ENCODE assay signal across 8 mouse cellular contexts in genomic region chr1:161033856-161034434, GRCm38 (mm10). TPM values are rescaled to one million over a fixed set of nuclear protein-coding genes. Genes with fewer than 3 reads are reported as not detected.
DNase-seq lines count a peak whose midpoint lies in the region; ATAC-seq and TF ChIP-seq lines count a peak whose summit lies in the region.

No protein-coding gene starts in this region.

- no peak for DNase-seq in lung, adult 2 months
- no peak for DNase-seq in lung, postnatal 14 days
- no peak for DNase-seq in layer of hippocampus, adult 9-11 months
- no peak for DNase-seq in layer of hippocampus, postnatal 36 days
- DNase-seq in right cerebral cortex, postnatal 36 days (ENCODE audit: low spot score in 2 of 2): no peak

- H3K4me3 ChIP-seq in lung, adult 2 months (replicated peaks; ENCODE audit: extremely low read depth, low read depth, low read length): peak overlapping the region; percentile 96
- H3K4me3 ChIP-seq in embryonic facial prominence, embryonic 12.5 days: peak overlapping the region; percentile 84
- peak overlapping the region; percentile 74 for H3K4me3 ChIP-seq in limb, embryonic 12.5 days (replicated peaks)
- H3K4me3 ChIP-seq in olfactory bulb, adult 2 months (ENCODE audit: insufficient read depth, low read depth, low read length): peak overlapping the region; percentile 79

- H3K27me3 ChIP-seq in embryonic facial prominence, embryonic 12.5 days: no peaks in the 10 kb centered on the region
- no peaks in the 10 kb centered on the region for H3K27me3 ChIP-seq in limb, embryonic 12.5 days

- 1% methylated on average over 21 of the region's 21 CpGs for WGBS in lung, adult 2 months
- 1% methylated on average over 21 of the region's 21 CpGs for WGBS in embryonic facial prominence, embryonic 12.5 days
- under 1% methylated on average over 21 of the region's 21 CpGs for WGBS in limb, embryonic 12.5 days
- 1% methylated on average over 21 of the region's 21 CpGs for WGBS in olfactory bulb, adult 2 months

- no peak for TF ChIP-seq POLR2A in lung, adult 2 months (IDR thresholded peaks at IDR 0.05; ENCODE audit: borderline replicate concordance, extremely low read depth, low read depth, low read length)
- no peak for TF ChIP-seq POLR2A in olfactory bulb, adult 2 months (IDR thresholded peaks at IDR 0.05; ENCODE audit: insufficient read depth, low read depth, low read length)

- no peaks in the 10 kb centered on the region for H3K9me3 ChIP-seq in embryonic facial prominence, embryonic 12.5 days
- H3K9me3 ChIP-seq in limb, embryonic 12.5 days: no peaks in the 10 kb centered on the region

- H3K9ac ChIP-seq in embryonic facial prominence, embryonic 12.5 days: peak overlapping the region; percentile 75
- peak overlapping the region; percentile 79 for H3K9ac ChIP-seq in limb, embryonic 12.5 days (replicated peaks)

- peaks cover 61% of the 10 kb centered on the region for H3K36me3 ChIP-seq in embryonic facial prominence, embryonic 12.5 days
- peaks cover 66% of the 10 kb centered on the region for H3K36me3 ChIP-seq in limb, embryonic 12.5 days

- H3K4me2 ChIP-seq in embryonic facial prominence, embryonic 12.5 days (replicated peaks): peak overlapping the region; percentile 53
- peak overlapping the region; percentile 61 for H3K4me2 ChIP-seq in limb, embryonic 12.5 days

- no peak for TF ChIP-seq CTCF in lung, adult 2 months (IDR thresholded peaks at IDR 0.05; ENCODE audit: insufficient read depth, low read length)
- no peak for TF ChIP-seq CTCF in olfactory bulb, adult 2 months (IDR thresholded peaks at IDR 0.05; ENCODE audit: insufficient read depth, low read depth, low read length)

- H3K4me1 ChIP-seq in lung, adult 2 months (ENCODE audit: control insufficient read depth, insufficient read depth, low read length): peaks cover 13% of the 10 kb centered on the region
- peaks cover 13% of the 10 kb centered on the region for H3K4me1 ChIP-seq in embryonic facial prominence, embryonic 12.5 days
- H3K4me1 ChIP-seq in limb, embryonic 12.5 days (replicated peaks): peaks cover 18% of the 10 kb centered on the region
- no peaks in the 10 kb centered on the region for H3K4me1 ChIP-seq in olfactory bulb, adult 2 months (ENCODE audit: control insufficient read depth, insufficient read depth, low read length)

- no peak for ATAC-seq in embryonic facial prominence, embryonic 12.5 days (ENCODE audit: insufficient number of reproducible peaks, insufficient read depth, low FRiP score, low TSS enrichment)
- ATAC-seq in limb, embryonic 12.5 days (ENCODE audit: insufficient number of reproducible peaks, insufficient read depth, low FRiP score, low TSS enrichment, low read depth): no peak; the same call in 1 of the 2 replicates

- peak overlapping the region; percentile 88 for H3K27ac ChIP-seq in embryonic facial prominence, embryonic 12.5 days
- peak overlapping the region; percentile 95 for H3K27ac ChIP-seq in limb, embryonic 12.5 days
- H3K27ac ChIP-seq in olfactory bulb, adult 2 months (ENCODE audit: insufficient read depth, low read depth, low read length): peak overlapping the region; percentile 48; the same call in 1 of the 2 replicates

RNA-seq across cellular contexts. Expression of gene Zbtb37, which starts 0.7 kb away (rescaled TPM):
- polyA plus RNA-seq in lung, adult 2 months (2012; rRNA removed): 1.4 and 3.4 TPM in 2 replicates
- polyA plus RNA-seq in embryonic facial prominence, embryonic 12.5 days (2016; fragmentation: Nextera tagmentation; extraction: Ambion mirVana): 8.9 and 9.4 TPM in 2 replicates
- polyA plus RNA-seq in limb, embryonic 12.5 days (2016; fragmentation: Nextera tagmentation; extraction: Ambion mirVana): 8.5 and 11.1 TPM in 2 replicates
- polyA plus RNA-seq in olfactory bulb, adult 2 months (2012; ENCODE audit: insufficient read depth, insufficient read length, low replicate concordance, missing spikeins): not detected in 2 replicates
- total RNA-seq in layer of hippocampus, postnatal 36 days (2021): 10 to 100 TPM; 16.7 to 21.0 TPM

RNA-seq across cellular contexts. Expression of gene Dars2, which starts 36.5 kb away (rescaled TPM):
- polyA plus RNA-seq in lung, adult 2 months (2012; rRNA removed): 4.3 and 10.6 TPM in 2 replicates
- polyA plus RNA-seq in embryonic facial prominence, embryonic 12.5 days (2016; fragmentation: Nextera tagmentation; extraction: Ambion mirVana): 32.5 and 35.2 TPM in 2 replicates
- polyA plus RNA-seq in limb, embryonic 12.5 days (2016; fragmentation: Nextera tagmentation; extraction: Ambion mirVana): 35.7 and 37.5 TPM in 2 replicates
- polyA plus RNA-seq in olfactory bulb, adult 2 months (2012; ENCODE audit: insufficient read depth, insufficient read length, low replicate concordance, missing spikeins): not detected in 2 replicates
- 10 to 100 TPM; 22.6 to 24.0 TPM for total RNA-seq in layer of hippocampus, postnatal 36 days (2021)

RNA-seq across cellular contexts. Expression of gene Cenpl, which starts 36.6 kb away (rescaled TPM):
- polyA plus RNA-seq in lung, adult 2 months (2012; rRNA removed): 0.70 and 1.1 TPM in 2 replicates
- 31.9 and 32.3 TPM in 2 replicates for polyA plus RNA-seq in embryonic facial prominence, embryonic 12.5 days (2016; fragmentation: Nextera tagmentation; extraction: Ambion mirVana)
- polyA plus RNA-seq in limb, embryonic 12.5 days (2016; fragmentation: Nextera tagmentation; extraction: Ambion mirVana): 40.4 and 40.7 TPM in 2 replicates
- not detected in 2 replicates for polyA plus RNA-seq in olfactory bulb, adult 2 months (2012; ENCODE audit: insufficient read depth, insufficient read length, low replicate concordance, missing spikeins)
- 1 to 10 TPM; 1.1 to 2.3 TPM for total RNA-seq in layer of hippocampus, postnatal 36 days (2021)

RNA-seq across cellular contexts. Expression of gene Serpinc1, which starts 55.6 kb away (rescaled TPM):
- 0.88 and 1.2 TPM in 2 replicates for polyA plus RNA-seq in lung, adult 2 months (2012; rRNA removed)
- 2.9 TPM in 2 replicates for polyA plus RNA-seq in embryonic facial prominence, embryonic 12.5 days (2016; fragmentation: Nextera tagmentation; extraction: Ambion mirVana)
- 2.8 TPM in 2 replicates for polyA plus RNA-seq in limb, embryonic 12.5 days (2016; fragmentation: Nextera tagmentation; extraction: Ambion mirVana)
- not detected in 2 replicates for polyA plus RNA-seq in olfactory bulb, adult 2 months (2012; ENCODE audit: insufficient read depth, insufficient read length, low replicate concordance, missing spikeins)
- under 1 TPM; 0.20 to 0.65 TPM for total RNA-seq in layer of hippocampus, postnatal 36 days (2021)

Comparison
In these comparisons a context has a peak if more than half of its experiments do, and no peak if none do; other contexts are left out.
1. RNA of gene Cenpl, which starts 36.6 kb away (polyA plus RNA-seq): 40.4 to 40.7 TPM in limb, embryonic 12.5 days and 31.9 to 32.3 TPM in embryonic facial prominence, embryonic 12.5 days; 0.70 to 1.1 TPM in lung, adult 2 months and not detected in olfactory bulb, adult 2 months; every median in the first group is over 10 times any median in the second.
2. Peak in every context shown above with its lines, with median percentiles within 50 percentile points of each other: H3K4me3 ChIP-seq and H3K27ac ChIP-seq.